9 mouse cellular contexts compared by ENCODE assay signal in the genomic region with DNA sequence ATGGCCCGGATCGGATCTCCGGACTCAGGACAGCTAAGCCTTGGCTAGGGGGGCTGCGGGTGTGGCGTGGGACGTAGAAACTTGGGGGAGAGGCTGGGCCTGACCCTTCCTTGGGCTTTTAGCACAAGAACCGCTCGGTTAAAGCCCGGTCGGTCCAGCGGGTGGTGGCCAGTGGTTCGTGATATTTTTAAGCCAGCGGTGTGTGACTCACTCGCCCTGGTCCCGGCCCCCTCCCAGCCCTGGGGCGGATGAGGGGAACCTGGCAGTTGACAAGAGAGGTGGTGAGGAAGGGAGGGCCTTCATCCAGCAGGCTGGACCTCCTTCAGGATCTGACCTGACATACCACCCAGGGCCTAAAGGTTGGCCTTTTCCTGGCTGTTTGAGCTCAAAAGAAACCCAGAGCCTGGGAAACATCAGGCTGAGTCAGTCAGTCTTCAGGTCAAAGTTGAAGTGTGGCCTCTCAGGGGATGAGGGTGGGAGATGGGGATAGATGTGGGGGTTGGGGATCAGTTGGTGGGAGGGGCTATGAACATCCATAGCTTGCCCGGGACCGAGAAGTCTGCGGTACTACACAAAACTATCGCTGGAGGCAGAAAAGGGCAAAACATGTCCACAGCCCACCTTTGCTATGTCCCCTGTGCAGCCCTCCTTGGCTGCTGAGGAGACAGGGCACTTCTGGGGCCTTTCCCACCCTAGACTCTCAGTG. TPM values are rescaled to one million over a fixed set of nuclear protein-coding genes. Genes with fewer than 3 reads are reported as not detected.
DNase-seq lines count a peak whose midpoint lies in the region; ATAC-seq lines count a peak whose summit lies in the region.
"Had no signal": no experiment of that assay in that cellular context is flagged by ENCODE, and none has a peak within 500 bp of the region (broad histone marks: within the 10 kb centered on the region; RNA-seq: fewer than 3 reads in every experiment).

No protein-coding gene starts in this region.

- 42% methylated on average over 20 of the region's 20 CpGs for WGBS in midbrain, embryonic 11.5 days
- 33% methylated on average over 20 of the region's 20 CpGs for WGBS in midbrain, embryonic 16.5 days
- 41% methylated on average over 20 of the region's 20 CpGs for WGBS in limb, embryonic 11.5 days

- H3K4me3 ChIP-seq in erythroblast, embryonic 14.5 days (replicated peaks): peak overlapping the region; percentile 52
- H3K4me3 ChIP-seq in midbrain, embryonic 11.5 days (ENCODE audit: low read depth, low read length): no peak overlapping the region
- H3K4me3 ChIP-seq in midbrain, embryonic 16.5 days (ENCODE audit: low read depth, low read length): no peak overlapping the region
- no peak overlapping the region; the same call in 1 of the 2 replicates for H3K4me3 ChIP-seq in limb, embryonic 11.5 days (ENCODE audit: low read depth, low read length)

- H3K27me3 ChIP-seq in erythroblast, embryonic 14.5 days (ENCODE audit: control insufficient read depth): peaks cover 10% of the 10 kb centered on the region
- peaks cover 3% of the 10 kb centered on the region; the same call in 1 of the 2 replicates for H3K27me3 ChIP-seq in midbrain, embryonic 11.5 days (ENCODE audit: control insufficient read depth, insufficient read depth, low read length)
- peaks cover 8% of the 10 kb centered on the region; the same call in 1 of the 2 replicates for H3K27me3 ChIP-seq in midbrain, embryonic 16.5 days (ENCODE audit: control insufficient read depth, insufficient read depth, low read depth, low read length)
- H3K27me3 ChIP-seq in limb, embryonic 11.5 days (ENCODE audit: control insufficient read depth, insufficient read depth, low read length): 0 out of 2 replicates have a peak, but pooled peaks cover 2% of the 10 kb centered on the region

- peaks cover 21% of the 10 kb centered on the region for H3K4me1 ChIP-seq in erythroblast, embryonic 14.5 days (ENCODE audit: control insufficient read depth)
- peaks cover 6% of the 10 kb centered on the region; the same call in 1 of the 2 replicates for H3K4me1 ChIP-seq in midbrain, embryonic 11.5 days (ENCODE audit: control insufficient read depth, insufficient read depth, low read length)
- H3K4me1 ChIP-seq in midbrain, embryonic 16.5 days (ENCODE audit: control insufficient read depth, insufficient read depth, low read length): no peaks in the 10 kb centered on the region
- H3K4me1 ChIP-seq in limb, embryonic 11.5 days (ENCODE audit: control insufficient read depth, insufficient read depth, low read length): no peaks in the 10 kb centered on the region

- peak; percentile 82 for DNase-seq in midbrain, embryonic 11.5 days (ENCODE audit: low spot score, missing footprints)
- no peak for DNase-seq in limb, embryonic 11.5 days (ENCODE audit: low spot score)
- peak; percentile 41 for DNase-seq in testis, postnatal 10 days (ENCODE audit: low spot score)
- no peak for DNase-seq in cerebellum, postnatal 4 days (ENCODE audit: low spot score in 2 of 2)
- no peak for DNase-seq in adrenal gland, adult (ENCODE audit: inconsistent age in 2 of 2, low spot score in 1 of 2)
- DNase-seq: right cerebral cortex, postnatal 25 days had no signal

- peak overlapping the region; percentile 35; the same call in 1 of the 2 replicates for H3K4me2 ChIP-seq in midbrain, embryonic 11.5 days
- H3K4me2 ChIP-seq in midbrain, embryonic 16.5 days (ENCODE audit: low read length): no peak overlapping the region
- H3K4me2 ChIP-seq in limb, embryonic 11.5 days (ENCODE audit: low read depth, severe bottlenecking): peak overlapping the region; percentile 40

- no peak for ATAC-seq in erythroblast, adult 5-6 weeks (replicated peaks; ENCODE audit: low FRiP score, poor library complexity, severe bottlenecking)
- 0 out of 2 replicates have a peak, but pooled peaks have one; percentile 12 for ATAC-seq in midbrain, embryonic 11.5 days (ENCODE audit: low FRiP score)
- ATAC-seq in midbrain, embryonic 16.5 days: no peak
- ATAC-seq in limb, embryonic 11.5 days (ENCODE audit: insufficient number of reproducible peaks, low FRiP score, low TSS enrichment, low read depth): no peak

- no peaks in the 10 kb centered on the region for H3K9me3 ChIP-seq in erythroblast, embryonic 14.5 days (ENCODE audit: control insufficient read depth, low read length)
- no peaks in the 10 kb centered on the region for H3K9me3 ChIP-seq in midbrain, embryonic 11.5 days (ENCODE audit: control insufficient read depth, low read length)
- no peaks in the 10 kb centered on the region for H3K9me3 ChIP-seq in midbrain, embryonic 16.5 days (replicated peaks; ENCODE audit: control insufficient read depth, low read length, poor library complexity, severe bottlenecking)
- H3K9me3 ChIP-seq in limb, embryonic 11.5 days (ENCODE audit: control insufficient read depth, low read length): no peaks in the 10 kb centered on the region

- H3K36me3 ChIP-seq in erythroblast, embryonic 14.5 days (ENCODE audit: control insufficient read depth): peaks cover 18% of the 10 kb centered on the region
- 0 out of 2 replicates have a peak, but pooled peaks cover 2% of the 10 kb centered on the region for H3K36me3 ChIP-seq in midbrain, embryonic 11.5 days (ENCODE audit: control insufficient read depth, insufficient read depth, low read length)
- no peaks in the 10 kb centered on the region for H3K36me3 ChIP-seq in midbrain, embryonic 16.5 days (ENCODE audit: control insufficient read depth, insufficient read depth, low read length)
- no peaks in the 10 kb centered on the region for H3K36me3 ChIP-seq in limb, embryonic 11.5 days (ENCODE audit: control insufficient read depth, insufficient read depth, low read length)

- H3K9ac ChIP-seq in midbrain, embryonic 11.5 days (ENCODE audit: low read length): no peak overlapping the region
- H3K9ac ChIP-seq in midbrain, embryonic 16.5 days (ENCODE audit: low read depth, low read length): no peak overlapping the region
- no peak overlapping the region for H3K9ac ChIP-seq in limb, embryonic 11.5 days (ENCODE audit: low read length)

- H3K27ac ChIP-seq in midbrain, embryonic 11.5 days (ENCODE audit: low read depth, low read length): no peak overlapping the region
- H3K27ac ChIP-seq in midbrain, embryonic 16.5 days (ENCODE audit: low read length): no peak overlapping the region
- no peak overlapping the region for H3K27ac ChIP-seq in limb, embryonic 11.5 days (replicated peaks; ENCODE audit: low read depth, low read length)

RNA-seq across cellular contexts. Expression of a gene that starts 0.7 kb away (rescaled TPM):
- 0.05 and 0.09 TPM in 2 replicates for polyA plus RNA-seq in erythroblast, embryonic 14.5 days (2012)
- total RNA-seq in erythroblast, adult 5-6 weeks (2015; ENCODE audit: low replicate concordance): not detected in 2 replicates
- not detected in 2 replicates for total RNA-seq in erythroblast, adult 5-6 weeks (2017; ENCODE audit: low replicate concordance)
- polyA plus RNA-seq in midbrain, embryonic 11.5 days (2014; fragmentation: Nextera tagmentation; extraction: Ambion mirVana): 0.97 and 1.3 TPM in 2 replicates
- 0.61 and 1.0 TPM in 2 replicates for polyA plus RNA-seq in midbrain, embryonic 16.5 days (2015; fragmentation: Nextera tagmentation; extraction: Ambion mirVana)
- polyA plus RNA-seq in limb, embryonic 11.5 days (2014; fragmentation: Nextera tagmentation; extraction: Ambion mirVana): 2.6 and 2.8 TPM in 2 replicates

RNA-seq across cellular contexts. Expression of a gene that starts 11.8 kb away (rescaled TPM):
- 4.6 TPM in 2 replicates for polyA plus RNA-seq in erythroblast, embryonic 14.5 days (2012)
- 6.5 and 8.4 TPM in 2 replicates for total RNA-seq in erythroblast, adult 5-6 weeks (2015; ENCODE audit: low replicate concordance)
- total RNA-seq in erythroblast, adult 5-6 weeks (2017; ENCODE audit: low replicate concordance): 10.5 and 12.9 TPM in 2 replicates
- 31.4 and 34.4 TPM in 2 replicates for polyA plus RNA-seq in midbrain, embryonic 11.5 days (2014; fragmentation: Nextera tagmentation; extraction: Ambion mirVana)
- polyA plus RNA-seq in midbrain, embryonic 16.5 days (2015; fragmentation: Nextera tagmentation; extraction: Ambion mirVana): 53.1 and 54.7 TPM in 2 replicates
- polyA plus RNA-seq in limb, embryonic 11.5 days (2014; fragmentation: Nextera tagmentation; extraction: Ambion mirVana): 29.5 and 30.2 TPM in 2 replicates

RNA-seq across cellular contexts. Expression of a gene that starts 11.9 kb away (rescaled TPM):
- polyA plus RNA-seq in erythroblast, embryonic 14.5 days (2012): 7.6 and 8.1 TPM in 2 replicates
- total RNA-seq in erythroblast, adult 5-6 weeks (2015; ENCODE audit: low replicate concordance): 9.4 and 18.3 TPM in 2 replicates
- total RNA-seq in erythroblast, adult 5-6 weeks (2017; ENCODE audit: low replicate concordance): 14.1 and 16.0 TPM in 2 replicates
- polyA plus RNA-seq in midbrain, embryonic 11.5 days (2014; fragmentation: Nextera tagmentation; extraction: Ambion mirVana): 61.6 and 66.9 TPM in 2 replicates
- polyA plus RNA-seq in midbrain, embryonic 16.5 days (2015; fragmentation: Nextera tagmentation; extraction: Ambion mirVana): 211 and 237 TPM in 2 replicates
- 59.3 and 64.6 TPM in 2 replicates for polyA plus RNA-seq in limb, embryonic 11.5 days (2014; fragmentation: Nextera tagmentation; extraction: Ambion mirVana)

RNA-seq across cellular contexts. Expression of a gene that starts 47.6 kb away (rescaled TPM):
- not detected in 2 replicates for polyA plus RNA-seq in erythroblast, embryonic 14.5 days (2012)
- total RNA-seq in erythroblast, adult 5-6 weeks (2015; ENCODE audit: low replicate concordance): not detected in 2 replicates
- not detected in 2 replicates for total RNA-seq in erythroblast, adult 5-6 weeks (2017; ENCODE audit: low replicate concordance)
- polyA plus RNA-seq in midbrain, embryonic 11.5 days (2014; fragmentation: Nextera tagmentation; extraction: Ambion mirVana): 0.14 and 0.17 TPM in 2 replicates
- polyA plus RNA-seq in midbrain, embryonic 16.5 days (2015; fragmentation: Nextera tagmentation; extraction: Ambion mirVana): 0.58 and 1.2 TPM in 2 replicates
- 0.45 and 0.47 TPM in 2 replicates for polyA plus RNA-seq in limb, embryonic 11.5 days (2014; fragmentation: Nextera tagmentation; extraction: Ambion mirVana)

RNA-seq across cellular contexts. Expression of a gene that starts 52.6 kb away (rescaled TPM):
- polyA plus RNA-seq in erythroblast, embryonic 14.5 days (2012): 53.1 and 91.9 TPM in 2 replicates
- total RNA-seq in erythroblast, adult 5-6 weeks (2015; ENCODE audit: low replicate concordance): 132 and 180 TPM in 2 replicates
- total RNA-seq in erythroblast, adult 5-6 weeks (2017; ENCODE audit: low replicate concordance): 443 and 565 TPM in 2 replicates
- polyA plus RNA-seq in midbrain, embryonic 11.5 days (2014; fragmentation: Nextera tagmentation; extraction: Ambion mirVana): 386 and 400 TPM in 2 replicates
- polyA plus RNA-seq in midbrain, embryonic 16.5 days (2015; fragmentation: Nextera tagmentation; extraction: Ambion mirVana): 291 and 309 TPM in 2 replicates
- polyA plus RNA-seq in limb, embryonic 11.5 days (2014; fragmentation: Nextera tagmentation; extraction: Ambion mirVana): 306 and 317 TPM in 2 replicates

Comparison
In these comparisons a context has a peak if more than half of its experiments do, and no peak if none do; other contexts are left out.
1. DNase-seq: peak in midbrain, embryonic 11.5 days (single experiment) and testis, postnatal 10 days (single experiment); none in limb, embryonic 11.5 days (single experiment), cerebellum, postnatal 4 days (0 of 2) and adrenal gland, adult (0 of 2).